Mouse (Mus musculus) gastrocnemius, postnatal 10 days (tissue): ENCODE data around the gene Trrap. TPM values are rescaled to one million over a fixed set of nuclear protein-coding genes. Genes with fewer than 3 reads are reported as not detected.
A peak's percentile ranks its signal among the peaks of the same experiment; 100 is the strongest.

ENCODE experiments used
- DNase-seq: peaks from one replicate; pipeline ENCODE4 v3.0.0; 2021; ENCODE audit warnings: mixed read lengths
- total RNA-seq, 2 experiments: library from RNA; stranded (reverse); gene quantifications; 2 replicates each; pipeline ENCODE4 v1.2.3; 2021

Gene Trrap
- total RNA-seq, 2 experiments from 2014 or later = 42.3 to 59.6 TPM

GRCm38 (mm10) chr5:144786464-144786863 is 18.9 kb downstream of the Trrap start:
- DNase-seq = no peak

GRCm38 (mm10) chr5:144793374-144793773 is 25.8 kb downstream of the Trrap start:
- DNase-seq = no peak

GRCm38 (mm10) chr5:144794687-144795086 is 27.2 kb downstream of the Trrap start:
- no peak for DNase-seq

GRCm38 (mm10) chr5:144797116-144797515 is 29.6 kb downstream of the Trrap start:
- DNase-seq = no peak

GRCm38 (mm10) chr5:144803066-144803465 is 35.5 kb downstream of the Trrap start:
- DNase-seq = no peak

- DNase-seq = no peak
Observed at GRCm38 (mm10) chr5:144804181-144804580, 36.6 kb downstream of the Trrap start.

GRCm38 (mm10) chr5:144806931-144807330 is 39.4 kb downstream of the Trrap start:
- DNase-seq = no peak

- peak; percentile 59 for DNase-seq
Observed at GRCm38 (mm10) chr5:144828365-144829102, 61.0 kb downstream of the Trrap start.

GRCm38 (mm10) chr5:144829631-144830030 is 62.1 kb downstream of the Trrap start:
- no peak for DNase-seq

GRCm38 (mm10) chr5:144831840-144832469 is 64.4 kb downstream of the Trrap start:
- no peak for DNase-seq

GRCm38 (mm10) chr5:144836100-144836499 is 68.6 kb downstream of the Trrap start:
- no peak for DNase-seq

- DNase-seq = no peak
Observed at GRCm38 (mm10) chr5:144845352-144845751, 77.8 kb downstream of the Trrap start.

- DNase-seq = no peak
Observed at GRCm38 (mm10) chr5:144848735-144849134, 81.2 kb downstream of the Trrap start.

GRCm38 (mm10) chr5:144849932-144850331 is 82.4 kb downstream of the Trrap start:
- DNase-seq = no peak

GRCm38 (mm10) chr5:144851820-144852219 is 84.3 kb downstream of the Trrap start:
- DNase-seq = no peak

GRCm38 (mm10) chr5:144853931-144854330 is 86.4 kb downstream of the Trrap start:
- no peak for DNase-seq

GRCm38 (mm10) chr5:144855936-144856335 is 88.4 kb downstream of the Trrap start:
- DNase-seq = no peak

- DNase-seq = no peak
Observed at GRCm38 (mm10) chr5:144858527-144858926, 91.0 kb downstream of the Trrap start.

- no peak for DNase-seq
Observed at GRCm38 (mm10) chr5:144859284-144859683, 91.8 kb downstream of the Trrap start.

- no peak for DNase-seq
Observed at GRCm38 (mm10) chr5:144860913-144861312, 93.4 kb downstream of the Trrap start.

GRCm38 (mm10) chr5:144866923-144867322 is 99.4 kb downstream of the Trrap start:
- no peak for DNase-seq

GRCm38 (mm10) chr5:144869466-144869865 is 101.9 kb downstream of the Trrap start:
- DNase-seq = no peak

- no peak for DNase-seq
Observed at GRCm38 (mm10) chr5:144870782-144871181, 103.2 kb downstream of the Trrap start.

GRCm38 (mm10) chr5:144871775-144872174 is 104.2 kb downstream of the Trrap start:
- DNase-seq = no peak
